Mouse (Mus musculus): Measurements from ENCODE around the gene Surf6. TPM values are rescaled to one million over a fixed set of nuclear protein-coding genes. Genes with fewer than 3 reads are reported as not detected.

Gene Surf6
- 28.5 and 35.8 TPM in 2 replicates for polyA plus RNA-seq (2012; rRNA removed)

GRCm38 (mm10) chr2:26902467-26903220 lies at the start of gene Surf6:
Gene Surf6 (minus strand): TSS chr2:26902879.

GRCm38 (mm10) chr2:26933304-26934055 lies 30.8 kb upstream of the Surf6 start, which contains the start of the genes Surf4 and Stkld1:
Gene Surf4 (minus strand): TSS chr2:26933928.
Gene Stkld1 (plus strand): TSS chr2:26934047.

GRCm38 (mm10) chr2:26915927-26916728 lies 13.4 kb upstream of the Surf6 start, which contains the start of the genes Surf2 and Surf1:
Gene Surf2 (plus strand): TSS chr2:26916367.
Gene Surf1 (minus strand): TSS chr2:26916530.

GRCm38 (mm10) chr2:26910124-26910993 lies 7.7 kb upstream of the Surf6 start, which contains the start of the genes Med22 and Rpl7a:
Gene Med22 (minus strand): TSS chr2:26910677.
Gene Rpl7a (plus strand): TSS chr2:26910764.

DNA sequence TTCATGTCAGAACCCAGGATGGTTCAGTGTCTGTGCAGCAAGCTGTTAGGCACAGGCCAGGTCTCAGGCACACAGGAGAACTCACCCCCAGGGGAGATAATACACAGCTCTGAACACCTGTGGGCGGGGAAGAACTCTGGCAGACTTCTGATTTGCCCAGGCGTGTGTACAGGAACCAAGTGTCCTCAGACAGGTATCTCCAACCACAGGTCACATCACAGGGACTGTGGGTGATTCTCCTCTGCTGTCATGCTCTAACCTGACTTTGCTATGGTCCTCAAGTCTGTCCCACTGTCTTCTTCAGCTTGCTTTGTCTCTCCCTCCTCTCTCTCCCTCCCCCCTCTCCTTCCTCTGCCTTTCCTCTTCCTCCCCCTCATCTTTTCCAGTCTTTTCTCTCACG lies 37.8 kb downstream of the Surf6 start, which contains the start of gene Abo:
Gene Abo (minus strand): TSS at position 101 of the 400 bp plus-strand sequence.

Other genes starting within 250 kb of the Surf6 start
- not detected in 2 replicates for gene Lcn4, start 231.6 kb downstream of the Surf6 start, polyA plus RNA-seq (2012; rRNA removed)
- gene Abo, start 37.9 kb downstream of the Surf6 start, polyA plus RNA-seq (2012; rRNA removed) = not detected in 2 replicates
- gene Med22, start 7.8 kb upstream of the Surf6 start, polyA plus RNA-seq (2012; rRNA removed) = 64.0 and 77.5 TPM in 2 replicates
- 2,350 and 2,645 TPM in 2 replicates for gene Rpl7a, start 7.9 kb upstream of the Surf6 start, polyA plus RNA-seq (2012; rRNA removed)
- 46.3 and 50.5 TPM in 2 replicates for gene Surf2, start 13.5 kb upstream of the Surf6 start, polyA plus RNA-seq (2012; rRNA removed)
- gene Surf1, start 13.7 kb upstream of the Surf6 start, polyA plus RNA-seq (2012; rRNA removed) = 48.7 and 54.6 TPM in 2 replicates
- gene Surf4, start 31.0 kb upstream of the Surf6 start, polyA plus RNA-seq (2012; rRNA removed) = 65.9 and 113 TPM in 2 replicates
- gene Stkld1, start 31.2 kb upstream of the Surf6 start, polyA plus RNA-seq (2012; rRNA removed) = 0.02 and 0.06 TPM in 2 replicates
- gene Rexo4, start 61.5 kb upstream of the Surf6 start, polyA plus RNA-seq (2012; rRNA removed) = 65.9 and 68.0 TPM in 2 replicates
- gene Adamts13, start 70.5 kb upstream of the Surf6 start, polyA plus RNA-seq (2012; rRNA removed) = 0.09 and 0.11 TPM in 2 replicates
- gene Cacfd1, start 107.0 kb upstream of the Surf6 start, polyA plus RNA-seq (2012; rRNA removed) = 90.2 and 91.9 TPM in 2 replicates
- 2.2 and 2.4 TPM in 2 replicates for gene Slc2a6, start 125.1 kb upstream of the Surf6 start, polyA plus RNA-seq (2012; rRNA removed)
- gene Mymk, start 169.3 kb upstream of the Surf6 start, polyA plus RNA-seq (2012; rRNA removed) = 0.05 and 7.6 TPM in 2 replicates
- 7.3 and 8.3 TPM in 2 replicates for gene Adamtsl2, start 176.5 kb upstream of the Surf6 start, polyA plus RNA-seq (2012; rRNA removed)
- 0.18 and 0.63 TPM in 2 replicates for gene Fam163b, start 239.6 kb upstream of the Surf6 start, polyA plus RNA-seq (2012; rRNA removed)